Mouse (Mus musculus) midbrain, postnatal 0 days (tissue): Measurements from ENCODE around the gene Shisal1. TPM values are rescaled to one million over a fixed set of nuclear protein-coding genes. Genes with fewer than 3 reads are reported as not detected.

ENCODE experiments used
- ATAC-seq: fragments of 200-750 bp; cut with Nextera tagmentation; 2 replicates; pipeline ENCODE4 v1.8.0; 2017; ENCODE audit warnings: moderate number of reproducible peaks, mild to moderate bottlenecking, moderate TSS enrichment, moderate library complexity; ENCODE audit not compliant: low FRiP score
- DNase-seq: peaks from one replicate; pipeline ENCODE4 v3.0.0-alpha.2; 2015; ENCODE audit warnings: low spot score
- H3K27ac ChIP-seq: fragments of 300-500 bp; sonication (generic); 2 replicates; pipeline ENCODE4 v1.5.1; 2014; ENCODE audit warnings: low read depth, mild to moderate bottlenecking, low read length, mixed read lengths
- H3K27me3 ChIP-seq: fragments of 300-500 bp; sonication (generic); 2 replicates; pipeline ENCODE4 v1.6.1; 2014; ENCODE audit warnings: low read length, control low read depth, mixed read lengths; ENCODE audit not compliant: insufficient read depth
- H3K36me3 ChIP-seq: fragments of 300-500 bp; sonication (generic); 2 replicates; pipeline ENCODE4 v1.6.1; 2014; ENCODE audit warnings: low read length, control low read depth, mixed read lengths; ENCODE audit not compliant: insufficient read depth
- H3K4me1 ChIP-seq: fragments of 300-500 bp; sonication (generic); 2 replicates; pipeline ENCODE4 v1.6.1; 2014; ENCODE audit warnings: mild to moderate bottlenecking, control low read depth, antibody characterized with exemption, low read length, mixed read lengths; ENCODE audit not compliant: insufficient read depth
- H3K4me2 ChIP-seq: fragments of 300-500 bp; sonication (generic); 2 replicates; pipeline ENCODE4 v1.6.1; 2014; ENCODE audit warnings: low read depth, mild to moderate bottlenecking, low read length, mixed read lengths; ENCODE audit not compliant: poor library complexity, severe bottlenecking
- H3K4me3 ChIP-seq: fragments of 300-500 bp; sonication (generic); 2 replicates; pipeline ENCODE4 v1.5.1; 2014; ENCODE audit warnings: low read depth, mild to moderate bottlenecking, low read length, moderate library complexity
- H3K9ac ChIP-seq: fragments of 300-500 bp; sonication (generic); replicated peaks from 2 replicates; pipeline ENCODE4 v1.6.1; 2014; ENCODE audit warnings: mild to moderate bottlenecking, low read length, moderate library complexity, mixed read lengths; ENCODE audit not compliant: poor library complexity, severe bottlenecking
- H3K9me3 ChIP-seq: fragments of 300-500 bp; sonication (generic); 2 replicates; pipeline ENCODE4 v1.6.1; 2016; ENCODE audit warnings: low read length, control low read depth
- CTCF ChIP-seq: IDR thresholded peaks from 2 replicates; pipeline ENCODE4 v1.5.1; 2016; ENCODE audit warnings: antibody characterized with exemption, mild to moderate bottlenecking
- WGBS: fragments of 180-500 bp; shearing (Covaris S2); extraction: QIAGEN DNeasy Blood & Tissue Kit; methylation state at CpG from one replicate; pipeline ENCODE4 v1.1.7; 2014; 5-methylcytosine and 5-hydroxymethylcytosine counted together
- polyA plus RNA-seq: library from polyadenylated mRNA; unstranded; fragments of >200 nt; fragmentation: Nextera tagmentation; extraction: Ambion mirVana; gene quantifications from 2 replicates; pipeline ENCODE4 v1.2.1, GENCODE M21; 2015
- total RNA-seq: library from RNA; depleted of rRNA; stranded (reverse); fragments of >200 nt; gene quantifications from 2 replicates; pipeline ENCODE4 v1.2.3, GENCODE M21; 2014

The Shisal1 gene
- total and polyA plus RNA-seq, 2 experiments from 2014 or later, result 20.4 to 50.0 TPM

GRCm38 (mm10) chr15:84467761-84468160 is 20.9 kb upstream of the Shisal1 start:
- Histone ChIP-seq H3K9me3 (no peaks in the 10 kb centered on the region), H3K4me2 (no peak overlapping the region), H3K9ac (no peak overlapping the region), H3K27me3 (no peaks in the 10 kb centered on the region), H3K4me1 (no peaks in the 10 kb centered on the region), H3K36me3 (no peaks in the 10 kb centered on the region), H3K27ac (no peak overlapping the region), H3K4me3 (no peak overlapping the region)
- WGBS, result 52% methylated on average over 5 of the region's 5 CpGs
- DNase-seq (no peak), ATAC-seq (no peak)
- no peak for TF ChIP-seq CTCF

- ATAC-seq, result no peak
- no peak for TF ChIP-seq CTCF
Observed at GRCm38 (mm10) chr15:84466458-84467267, 19.8 kb upstream of the Shisal1 start.

GRCm38 (mm10) chr15:84461429-84461828 is 14.5 kb upstream of the Shisal1 start:
- Histone ChIP-seq H3K9ac (no peak overlapping the region), H3K36me3 (no peaks in the 10 kb centered on the region), H3K27ac (no peak overlapping the region), H3K4me3 (no peak overlapping the region), H3K27me3 (no peaks in the 10 kb centered on the region), H3K4me1 (no peaks in the 10 kb centered on the region), H3K4me2 (no peak overlapping the region), H3K9me3 (no peaks in the 10 kb centered on the region)
- WGBS, result 54% methylated on average over 2 of the region's 2 CpGs
- ATAC-seq (no peak), DNase-seq (no peak)
- TF ChIP-seq CTCF, result no peak

More at GRCm38 (mm10) chr15:84466458-84467267, 19.8 kb upstream of the Shisal1 start:
- no peaks in the 10 kb centered on the region for H3K9me3 ChIP-seq
- peak; percentile 66 for DNase-seq
- no peaks in the 10 kb centered on the region for H3K27me3 ChIP-seq
- no peak overlapping the region for H3K9ac ChIP-seq
- H3K4me1 ChIP-seq, result no peaks in the 10 kb centered on the region
- H3K4me3 ChIP-seq, result no peak overlapping the region
- H3K4me2 ChIP-seq, result no peak overlapping the region
- no peaks in the 10 kb centered on the region for H3K36me3 ChIP-seq
- H3K27ac ChIP-seq, result peak overlapping the region; percentile 19; the same call in 1 of the 2 replicates
- 35% methylated on average over 13 of the region's 13 CpGs for WGBS

- no peak for ATAC-seq
- WGBS, result 75% methylated on average over 6 of the region's 6 CpGs
Observed at GRCm38 (mm10) chr15:84458983-84459382, 12.1 kb upstream of the Shisal1 start.

GRCm38 (mm10) chr15:84455286-84455685 is 8.4 kb upstream of the Shisal1 start:
- Histone ChIP-seq H3K27me3 (no peaks in the 10 kb centered on the region), H3K4me1 (0 out of 2 replicates have a peak, but pooled peaks cover 4% of the 10 kb centered on the region), H3K9ac (no peak overlapping the region), H3K27ac (no peak overlapping the region), H3K4me3 (no peak overlapping the region), H3K9me3 (no peaks in the 10 kb centered on the region), H3K4me2 (no peak overlapping the region), H3K36me3 (no peaks in the 10 kb centered on the region)
- no peak for DNase-seq
- ATAC-seq, result no peak
- TF ChIP-seq CTCF, result no peak
- WGBS, result 94% methylated on average over 6 of the region's 6 CpGs

More at GRCm38 (mm10) chr15:84458983-84459382, 12.1 kb upstream of the Shisal1 start:
- Histone ChIP-seq H3K4me2 (no peak overlapping the region), H3K4me3 (no peak overlapping the region), H3K4me1 (no peaks in the 10 kb centered on the region), H3K9me3 (no peaks in the 10 kb centered on the region), H3K9ac (no peak overlapping the region), H3K27ac (no peak overlapping the region), H3K27me3 (no peaks in the 10 kb centered on the region), H3K36me3 (no peaks in the 10 kb centered on the region)
- no peak for TF ChIP-seq CTCF
- DNase-seq, result no peak

GRCm38 (mm10) chr15:84453091-84453490 is 6.2 kb upstream of the Shisal1 start:
- H3K9ac ChIP-seq, result no peak overlapping the region
- no peak overlapping the region for H3K27ac ChIP-seq
- no peak for TF ChIP-seq CTCF
- no peaks in the 10 kb centered on the region for H3K36me3 ChIP-seq
- ATAC-seq (no peak), DNase-seq (no peak)
- no peaks in the 10 kb centered on the region for H3K9me3 ChIP-seq
- WGBS, result 83% methylated on average over 2 of the region's 2 CpGs
- no peak overlapping the region for H3K4me3 ChIP-seq
- H3K27me3 ChIP-seq, result no peaks in the 10 kb centered on the region
- 0 out of 2 replicates have a peak, but pooled peaks cover 5% of the 10 kb centered on the region for H3K4me1 ChIP-seq
- no peak overlapping the region for H3K4me2 ChIP-seq
